Mouse (Mus musculus): ENCODE data around the gene Trmt1l. TPM values are rescaled to one million over a fixed set of nuclear protein-coding genes. Genes with fewer than 3 reads are reported as not detected.
A peak's percentile ranks its signal among the peaks of the same experiment; 100 is the strongest.

Trmt1l gene
- polyA plus RNA-seq, 1 experiment from 2014 or later, result 51.3 TPM

DNA sequence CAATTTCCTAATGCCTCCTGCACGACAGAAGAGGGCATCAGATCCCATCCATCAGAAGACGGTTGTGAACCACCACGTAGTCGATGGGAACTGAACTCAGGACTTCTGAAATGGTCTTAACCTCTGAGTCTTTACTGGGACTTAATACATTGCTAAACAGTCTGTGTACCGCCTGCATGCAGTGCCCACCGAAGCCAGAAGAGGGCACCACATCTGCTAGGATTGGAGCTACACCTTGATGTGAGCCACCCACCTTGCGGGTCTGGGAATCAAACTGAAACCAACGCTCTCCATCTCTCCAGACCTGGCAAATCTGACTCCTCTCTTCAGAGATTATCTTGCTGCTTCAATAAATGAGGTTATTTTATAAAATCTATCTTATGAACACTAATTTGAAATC lies 68.7 kb downstream of the Trmt1l start:
- Histone ChIP-seq H3K27ac (no peak overlapping the region), H3K4me2 (replicated peaks) (no peak overlapping the region), H3K9ac (no peak overlapping the region), H3K4me1 (peaks cover 32% of the 10 kb centered on the region), H3K9me3 (no peaks in the 10 kb centered on the region), H3K4me3 (no peak overlapping the region), H3K27me3 (no peaks in the 10 kb centered on the region), H3K36me3 (no peaks in the 10 kb centered on the region)
- WGBS, result 88% methylated on average over 8 of the region's 8 CpGs
- no peak for ATAC-seq (ENCODE audit: low FRiP score, low read depth)

DNA sequence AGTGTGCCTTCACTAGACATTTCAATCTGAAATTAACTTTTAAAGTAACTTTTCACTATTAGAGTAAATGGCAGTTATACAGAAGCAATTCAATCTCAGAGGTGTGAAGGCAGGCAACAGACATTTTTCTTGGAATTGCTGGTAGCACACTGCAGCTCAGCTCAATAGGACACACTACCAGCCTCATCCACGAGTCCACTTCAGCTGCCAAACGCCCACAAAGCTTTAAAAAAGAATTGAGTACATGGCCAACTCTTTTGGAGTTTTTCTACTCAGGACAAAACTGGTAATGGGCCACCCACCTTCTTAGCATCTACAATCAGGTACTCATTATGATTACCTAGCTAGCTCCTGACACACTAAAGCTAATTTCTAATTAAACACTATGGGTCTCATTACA lies 69.6 kb downstream of the Trmt1l start:
- Histone ChIP-seq H3K9ac (no peak overlapping the region), H3K4me3 (no peak overlapping the region), H3K4me2 (replicated peaks) (no peak overlapping the region), H3K4me1 (peaks cover 32% of the 10 kb centered on the region), H3K27ac (no peak overlapping the region), H3K27me3 (no peaks in the 10 kb centered on the region), H3K36me3 (no peaks in the 10 kb centered on the region), H3K9me3 (no peaks in the 10 kb centered on the region)
- no peak for ATAC-seq (ENCODE audit: low FRiP score, low read depth)
- WGBS, result 78% methylated on average over 2 of the region's 2 CpGs

DNA sequence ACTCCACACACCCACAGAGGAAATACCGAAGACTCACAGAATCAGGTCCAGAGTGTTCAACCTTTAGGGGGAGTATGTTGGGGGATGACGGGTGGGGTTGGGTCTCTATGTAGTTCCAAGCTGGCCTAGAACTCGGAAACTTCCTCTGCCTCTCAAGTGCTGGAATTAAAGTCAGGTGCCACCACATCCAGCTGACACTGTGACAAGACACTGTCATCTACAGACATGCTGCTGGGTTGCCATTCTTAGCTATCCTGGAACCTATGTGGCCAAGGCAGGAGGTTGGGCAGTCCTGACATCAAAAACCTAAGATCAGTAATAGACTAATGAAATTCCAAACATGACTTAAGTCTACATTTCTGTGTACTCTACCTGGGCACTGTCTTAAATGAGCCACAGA lies 70.0 kb downstream of the Trmt1l start:
- Histone ChIP-seq H3K4me2 (replicated peaks) (peak overlapping the region; percentile 57; the same call in 1 of the 2 replicates), H3K4me1 (peaks cover 32% of the 10 kb centered on the region), H3K36me3 (no peaks in the 10 kb centered on the region), H3K9ac (no peak overlapping the region), H3K27ac (no peak overlapping the region), H3K27me3 (no peaks in the 10 kb centered on the region), H3K4me3 (no peak overlapping the region), H3K9me3 (no peaks in the 10 kb centered on the region)
- WGBS, result 80% methylated on average over 3 of the region's 3 CpGs
- ATAC-seq (ENCODE audit: low FRiP score, low read depth), result no peak

GRCm38 (mm10) chr1:151499815-151500501 lies 71.6 kb downstream of the Trmt1l start:
- under 1% methylated on average over 56 of the region's 59 CpGs for WGBS

GRCm38 (mm10) chr1:151500531-151501361 lies 72.4 kb downstream of the Trmt1l start, which contains the start of gene Rnf2:
Gene Rnf2 (minus strand): TSS chr1:151500955.
- Histone ChIP-seq H3K27me3 (no peaks in the 10 kb centered on the region), H3K36me3 (no peaks in the 10 kb centered on the region), H3K9me3 (no peaks in the 10 kb centered on the region), H3K9ac (peak within 1 kb of the TSS; percentile 98), H3K4me3 (peak within 1 kb of the TSS; percentile 92), H3K27ac (peak within 1 kb of the TSS; percentile 99), H3K4me1 (peaks cover 20% of the 10 kb centered on the region), H3K4me2 (replicated peaks) (peak within 1 kb of the TSS; percentile 65)
- WGBS, result under 1% methylated on average over 63 of the region's 90 CpGs
- ATAC-seq (ENCODE audit: low FRiP score, low read depth), result peak; percentile 98

More at GRCm38 (mm10) chr1:151499815-151500501, 71.6 kb downstream of the Trmt1l start:
- peak overlapping the region; percentile 99 for H3K27ac ChIP-seq
- peak overlapping the region; percentile 92 for H3K4me3 ChIP-seq
- H3K4me1 ChIP-seq, result peaks cover 22% of the 10 kb centered on the region
- 0 out of 2 replicates have a peak, but pooled peaks have one; percentile 6 for ATAC-seq (ENCODE audit: low FRiP score, low read depth)
- H3K9me3 ChIP-seq, result no peaks in the 10 kb centered on the region
- H3K36me3 ChIP-seq, result no peaks in the 10 kb centered on the region
- no peaks in the 10 kb centered on the region for H3K27me3 ChIP-seq
- H3K9ac ChIP-seq, result peak overlapping the region; percentile 98
- peak overlapping the region; percentile 65 for H3K4me2 ChIP-seq (replicated peaks)

Small RNAs within 50 kb of the gene (microRNA-seq; reads per million reads assigned to microRNA genes)
- 1.0 reads per million for gene Mir7682

Other genes starting within 250 kb of the Trmt1l start
- gene Gm47985, start 246.0 kb upstream of the Trmt1l start, polyA plus RNA-seq (2015; fragmentation: Nextera tagmentation; extraction: Ambion mirVana), result 0.34 and 0.47 TPM in 2 replicates
- not detected in 2 replicates for gene Gm8947, start 236.2 kb upstream of the Trmt1l start, polyA plus RNA-seq (2015; fragmentation: Nextera tagmentation; extraction: Ambion mirVana)
- not detected in 2 replicates for gene Gm47995, start 230.1 kb upstream of the Trmt1l start, polyA plus RNA-seq (2015; fragmentation: Nextera tagmentation; extraction: Ambion mirVana)
- not detected in 2 replicates for gene 3110040M04Rik, start 224.4 kb upstream of the Trmt1l start, polyA plus RNA-seq (2015; fragmentation: Nextera tagmentation; extraction: Ambion mirVana)
- gene Gm47996, start 218.4 kb upstream of the Trmt1l start, polyA plus RNA-seq (2015; fragmentation: Nextera tagmentation; extraction: Ambion mirVana), result not detected in 2 replicates
- gene Ivns1abp, start 84.1 kb upstream of the Trmt1l start, polyA plus RNA-seq (2015; fragmentation: Nextera tagmentation; extraction: Ambion mirVana), result 274 and 300 TPM in 2 replicates
- 26.5 and 32.7 TPM in 2 replicates for gene Swt1, start 87 bp upstream of the Trmt1l start, polyA plus RNA-seq (2015; fragmentation: Nextera tagmentation; extraction: Ambion mirVana)
- gene Rnf2, start 72.4 kb downstream of the Trmt1l start, polyA plus RNA-seq (2015; fragmentation: Nextera tagmentation; extraction: Ambion mirVana), result 115 and 124 TPM in 2 replicates
- 8.6 and 11.1 TPM in 2 replicates for gene Fam129a, start 142.6 kb downstream of the Trmt1l start, polyA plus RNA-seq (2015; fragmentation: Nextera tagmentation; extraction: Ambion mirVana)

All from limb, embryonic 13.5 days (tissue).